Mouse (Mus musculus): ENCODE results near the gene Fsd1.

Gene Fsd1

DNA sequence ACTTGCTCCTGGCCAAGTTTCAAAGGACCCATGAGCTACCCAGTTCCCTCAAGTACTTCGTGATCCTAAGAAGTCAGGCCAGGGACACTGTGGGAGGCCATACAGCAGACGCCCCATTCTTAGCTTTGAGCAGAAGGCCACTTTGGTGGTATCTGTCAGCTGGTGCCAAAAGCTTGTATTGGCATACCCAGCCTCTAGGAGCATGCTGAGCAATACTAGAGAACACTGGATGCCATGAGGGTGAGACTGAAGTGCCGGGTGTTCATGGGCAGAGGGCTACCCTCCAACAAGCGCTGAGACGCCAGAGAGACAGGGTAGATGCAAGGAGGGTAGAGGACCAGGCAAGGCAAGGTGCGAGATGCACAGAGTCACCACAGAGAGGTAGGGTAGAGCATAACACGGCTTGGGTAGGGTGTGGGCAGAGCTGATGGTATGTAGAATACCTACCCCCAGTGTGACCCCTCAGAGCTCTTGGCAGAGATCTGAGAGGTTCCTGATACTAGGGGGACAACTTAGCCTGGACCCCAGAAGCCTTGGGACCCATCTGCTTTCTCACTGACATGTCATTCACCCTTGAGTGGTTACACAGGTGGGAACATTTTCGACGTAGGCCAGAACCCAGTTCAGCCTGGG, 44.0 kb downstream of the Fsd1 start:
- no peak for DNase-seq (ENCODE audit: low spot score in 2 of 2)

DNA sequence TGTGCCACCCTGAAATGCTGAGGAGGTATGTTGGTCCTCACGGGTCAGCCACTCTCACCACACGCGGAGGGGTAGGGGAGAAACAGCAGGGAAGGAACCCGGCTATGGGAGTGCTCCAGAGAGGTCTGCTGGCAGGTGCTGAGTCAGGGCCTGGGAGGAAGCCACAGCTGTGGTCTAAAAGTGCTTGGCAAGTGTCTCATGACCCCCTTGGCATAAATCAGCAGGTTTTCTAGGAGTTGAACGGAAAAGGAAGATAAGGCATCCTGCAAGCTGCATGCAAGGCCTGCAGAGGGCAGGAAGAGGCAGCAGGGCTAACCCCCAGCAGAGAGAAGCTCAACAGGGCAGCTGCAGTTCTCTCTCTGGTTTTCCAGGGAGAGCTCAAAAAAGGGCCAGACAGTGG, 44.6 kb downstream of the Fsd1 start:
- DNase-seq (ENCODE audit: low spot score in 2 of 2) = no peak

- DNase-seq (ENCODE audit: low spot score in 2 of 2) = no peak
These were observed 45.1 kb downstream of the Fsd1 start for GRCm38 (mm10) chr17:56031431-56031830.

DNA sequence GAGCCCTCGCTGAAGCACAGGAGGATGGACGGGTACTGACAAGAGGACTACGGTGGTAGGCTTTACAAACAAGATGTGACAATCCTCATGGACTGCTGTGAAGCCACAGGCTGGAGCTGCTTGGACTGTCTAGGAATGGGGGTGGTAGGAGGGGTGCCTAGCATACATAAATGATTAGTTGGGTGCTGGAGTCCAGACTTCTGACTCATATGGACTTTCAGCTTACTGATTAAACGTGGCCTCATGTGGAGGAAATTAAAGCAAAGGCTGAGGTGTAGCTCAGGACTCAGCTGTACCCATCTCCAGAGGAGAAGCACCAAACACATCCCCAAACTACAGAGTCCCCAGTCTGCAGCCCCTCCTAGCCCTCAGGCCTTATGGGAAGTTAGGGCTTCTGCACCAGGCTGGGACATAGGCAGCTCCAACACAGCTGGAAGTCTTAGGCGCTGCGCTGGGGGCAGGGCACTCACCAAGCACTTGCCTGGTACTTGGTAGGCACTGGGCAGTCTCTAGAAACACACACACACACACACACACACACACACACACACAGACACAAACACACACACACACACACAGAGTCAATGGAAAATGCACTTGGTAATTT, 45.9 kb downstream of the Fsd1 start:
- DNase-seq (ENCODE audit: low spot score in 2 of 2) = no peak

DNA sequence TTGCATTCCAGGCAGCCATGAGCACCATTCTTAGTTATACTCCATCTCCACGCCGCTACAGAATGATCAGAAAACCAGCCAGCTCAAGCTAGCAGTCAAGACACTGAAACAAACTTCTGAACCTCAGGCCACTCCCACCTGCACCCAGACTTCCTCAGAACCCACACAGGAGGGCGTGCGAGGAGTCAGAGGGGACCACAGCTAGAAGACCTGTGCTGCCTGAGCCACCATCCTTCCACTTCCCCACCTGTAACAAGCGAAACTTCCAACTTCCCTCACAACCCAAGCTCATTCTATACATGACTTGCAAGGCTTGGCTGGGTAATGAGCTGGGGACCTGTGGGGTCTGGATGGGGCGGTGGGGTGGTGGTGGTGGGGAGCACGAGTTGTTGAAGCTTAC, 46.5 kb downstream of the Fsd1 start:
- no peak for DNase-seq (ENCODE audit: low spot score in 2 of 2)

- DNase-seq (ENCODE audit: low spot score in 2 of 2) = no peak
These were observed 47.9 kb downstream of the Fsd1 start for GRCm38 (mm10) chr17:56034040-56034725.

- no peak for DNase-seq (ENCODE audit: low spot score in 2 of 2)
These were observed 48.4 kb downstream of the Fsd1 start for GRCm38 (mm10) chr17:56034726-56035100.

DNA sequence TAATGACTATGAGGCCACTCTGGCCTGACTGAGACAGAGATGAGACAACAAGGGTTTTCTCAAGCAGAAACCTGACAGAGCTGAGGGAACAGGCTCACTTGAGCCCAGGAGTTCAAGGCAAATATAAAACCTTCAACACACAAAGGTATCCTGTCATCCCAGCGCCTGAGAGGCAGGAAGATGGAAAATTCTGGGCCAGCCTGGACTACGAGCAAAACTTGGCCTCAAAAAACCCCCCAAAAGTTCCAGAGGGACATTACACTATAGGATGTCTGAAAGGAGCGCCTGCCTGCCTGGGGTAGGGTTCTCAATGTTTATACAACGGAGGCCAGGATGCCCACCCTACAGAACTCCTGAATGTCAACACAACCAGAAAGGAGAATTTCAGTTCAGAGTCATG, 48.9 kb downstream of the Fsd1 start:
- DNase-seq (ENCODE audit: low spot score in 2 of 2) = no peak

GRCm38 (mm10) chr17:56036176-56036900, 50.0 kb downstream of the Fsd1 start, which contains the start of gene Sh3gl1:
Gene Sh3gl1 (minus strand): TSS chr17:56036635.
- peak; percentile 99 for DNase-seq (ENCODE audit: low spot score in 2 of 2)

DNA sequence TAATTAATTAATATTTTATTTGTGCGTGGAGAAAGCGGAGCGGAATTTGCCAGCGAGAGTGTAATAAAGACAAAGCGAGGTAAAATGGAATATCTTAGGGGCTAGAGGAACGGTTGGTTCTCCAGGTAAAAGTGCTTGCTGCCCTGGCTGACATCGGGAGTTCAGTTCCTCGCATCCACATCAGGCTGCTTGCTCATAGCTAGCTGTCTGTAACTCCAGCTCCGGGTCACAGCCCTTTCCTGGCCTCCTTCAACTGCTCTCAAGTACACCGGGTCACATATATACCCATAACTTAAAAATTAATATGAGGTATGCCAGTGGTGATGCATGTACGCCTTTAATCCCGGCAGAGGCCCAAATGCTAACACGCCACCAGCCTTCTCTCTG, 50.6 kb downstream of the Fsd1 start:
- DNase-seq (ENCODE audit: low spot score in 2 of 2) = no peak

GRCm38 (mm10) chr17:56038583-56039261, 52.4 kb downstream of the Fsd1 start:
- DNase-seq (ENCODE audit: low spot score in 2 of 2) = no peak

DNA sequence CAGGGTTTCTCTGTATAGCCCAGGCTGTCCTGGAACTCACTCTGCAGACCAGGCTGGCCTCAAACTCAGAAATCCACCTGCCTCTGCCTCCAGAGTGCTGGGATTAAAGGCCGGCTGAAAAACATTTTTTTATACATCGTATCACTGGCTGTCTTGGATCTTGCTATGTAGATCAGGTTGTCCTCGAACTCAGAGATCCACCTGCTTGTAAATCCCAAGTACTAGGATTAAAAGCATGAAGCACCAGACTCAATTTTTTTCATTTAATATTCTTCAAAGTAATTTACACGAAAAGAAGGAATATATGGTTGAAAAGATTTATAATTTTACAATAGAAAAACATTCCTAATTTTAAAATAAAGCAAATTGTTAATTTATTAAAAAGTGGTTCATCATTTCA, 53.0 kb downstream of the Fsd1 start:
- no peak for DNase-seq (ENCODE audit: low spot score in 2 of 2)

GRCm38 (mm10) chr17:56040030-56040856, 53.9 kb downstream of the Fsd1 start, which contains the start of gene Chaf1a:
Gene Chaf1a (plus strand): TSS chr17:56040439.
- peak; percentile 94 to 98 for DNase-seq (ENCODE audit: low spot score in 2 of 2)

DNA sequence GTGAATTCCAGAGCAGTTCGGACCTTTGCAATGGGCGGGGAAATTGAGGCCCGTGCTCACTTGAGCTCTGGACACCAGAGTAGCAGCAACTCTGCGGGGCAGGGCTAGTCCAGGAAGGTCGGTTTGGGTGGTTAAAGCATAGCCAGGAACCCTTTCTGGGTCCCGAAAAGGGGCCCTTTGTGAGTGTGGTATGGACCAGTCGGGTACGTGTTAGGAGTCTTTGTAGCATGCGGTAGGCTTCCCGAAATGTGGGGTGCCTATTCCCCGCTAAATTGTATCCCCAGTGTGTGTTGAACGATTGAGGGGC, 54.5 kb downstream of the Fsd1 start:
- DNase-seq (ENCODE audit: low spot score in 2 of 2) = no peak
